Mouse (Mus musculus) 3134 (cell line): Measurements from ENCODE around the gene Pkn3.
"Not testable (repeated sequence)": the region's sequence is repeated elsewhere in the genome, so short reads cannot be mapped to it uniquely, and the experiment has no call there.

Experiments used
- DNase-seq: peaks from one replicate; pipeline ENCODE4 v3.0.0-alpha.2; 2011; ENCODE audit warnings: low spot score; ENCODE audit not compliant: insufficient read length; ENCODE audit errors: extremely low read depth

The Pkn3 gene

GRCm38 (mm10) chr2:30134378-30134711 lies 56.9 kb downstream of the Pkn3 start:
- DNase-seq, result no peak

- no peak for DNase-seq
Observed at GRCm38 (mm10) chr2:30134928-30135620, 57.6 kb downstream of the Pkn3 start.

- DNase-seq, result no peak
Observed at GRCm38 (mm10) chr2:30136458-30136857, 59.0 kb downstream of the Pkn3 start.

GRCm38 (mm10) chr2:30140021-30140420 lies 62.5 kb downstream of the Pkn3 start:
- not testable (repeated sequence) for DNase-seq
